Mouse (Mus musculus): ENCODE data around the gene Tagln2.
A peak's percentile ranks its signal among the peaks of the same experiment; 100 is the strongest.

DNA sequence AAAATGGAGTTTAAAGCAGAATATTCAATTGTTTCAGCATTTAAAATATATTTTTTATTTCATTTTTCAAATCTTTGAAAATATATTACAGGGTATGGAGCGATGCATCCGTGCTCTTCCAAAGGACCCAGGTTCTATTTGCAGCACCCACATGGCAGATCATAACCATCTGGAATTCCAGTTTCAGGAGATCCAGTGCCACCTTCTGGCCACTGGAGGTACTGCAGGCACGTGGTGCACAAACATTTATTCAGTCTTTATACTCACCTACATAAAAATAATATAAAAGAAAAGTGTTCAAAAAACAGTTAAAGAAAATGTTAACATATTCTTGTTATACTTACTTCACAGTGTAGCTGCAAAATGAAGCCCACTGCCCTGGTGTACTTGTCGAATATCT, 18.2 kb downstream of the Tagln2 start:
- TF ChIP-seq POLR2A (IDR thresholded peaks at IDR 0.05; ENCODE audit: borderline replicate concordance, low read depth, low read length) (no peak), CTCF (IDR thresholded peaks at IDR 0.05; ENCODE audit: low read depth, low read length) (peak; percentile 63; the same call in 1 of the 2 replicates)

Data from bone marrow macrophage, adult 2 months (primary cell).